ENCODE assay signal across 16 mouse cellular contexts in genomic region chr16:90546591-90546990, GRCm38 (mm10).
"Had no signal": no experiment of that assay in that cellular context is flagged by ENCODE, and none has a peak within 500 bp of the region (broad histone marks: within the 10 kb centered on the region; RNA-seq: fewer than 3 reads in every experiment).

No protein-coding gene starts in this region.

- H3K4me1 ChIP-seq: neural tube, embryonic 15.5 days had no signal

- DNase-seq: lung, adult 18-20 months; lung, embryonic 14.5 days; lung, postnatal 10 days; lung, postnatal 4 days; midbrain, embryonic 14.5 days; right cerebral cortex, postnatal 14 days; thymus, adult 2 months; thymus, postnatal 25 days; thymus, postnatal 4 days had no signal

- H3K9ac ChIP-seq: lung, embryonic 14.5 days; neural tube, embryonic 13.5 days; neural tube, embryonic 15.5 days; stomach, embryonic 15.5 days had no signal

- H3K4me3 ChIP-seq: myocyte; neural tube, embryonic 13.5 days; neural tube, embryonic 15.5 days; stomach, embryonic 15.5 days had no signal

- H3K4me2 ChIP-seq: lung, embryonic 14.5 days; midbrain, embryonic 11.5 days; neural tube, embryonic 13.5 days; neural tube, embryonic 15.5 days; stomach, embryonic 15.5 days had no signal

- H3K27me3 ChIP-seq: neural tube, embryonic 13.5 days; neural tube, embryonic 15.5 days; stomach, embryonic 15.5 days had no signal

- H3K36me3 ChIP-seq: neural tube, embryonic 13.5 days; neural tube, embryonic 15.5 days; stomach, embryonic 15.5 days had no signal

- ATAC-seq: midbrain, embryonic 16.5 days had no signal

- H3K27ac ChIP-seq: neural tube, embryonic 13.5 days; neural tube, embryonic 15.5 days; stomach, embryonic 15.5 days; stomach, postnatal 0 days had no signal

- H3K9me3 ChIP-seq: neural tube, embryonic 13.5 days; neural tube, embryonic 15.5 days; stomach, embryonic 15.5 days had no signal
